Mouse (Mus musculus) midbrain, postnatal 0 days (tissue): Measurements from ENCODE around the gene Sncb. TPM values are rescaled to one million over a fixed set of nuclear protein-coding genes. Genes with fewer than 3 reads are reported as not detected.

Experiments
- ATAC-seq: fragments of 200-750 bp; cut with Nextera tagmentation; 2 replicates; pipeline ENCODE4 v1.8.0; 2017; ENCODE audit warnings: moderate number of reproducible peaks, mild to moderate bottlenecking, moderate TSS enrichment, moderate library complexity; ENCODE audit not compliant: low FRiP score
- DNase-seq: peaks from one replicate; pipeline ENCODE4 v3.0.0-alpha.2; 2015; ENCODE audit warnings: low spot score
- H3K27ac ChIP-seq: fragments of 300-500 bp; sonication (generic); 2 replicates; pipeline ENCODE4 v1.5.1; 2014; ENCODE audit warnings: low read depth, mild to moderate bottlenecking, low read length, mixed read lengths
- H3K27me3 ChIP-seq: fragments of 300-500 bp; sonication (generic); 2 replicates; pipeline ENCODE4 v1.6.1; 2014; ENCODE audit warnings: low read length, control low read depth, mixed read lengths; ENCODE audit not compliant: insufficient read depth
- H3K36me3 ChIP-seq: fragments of 300-500 bp; sonication (generic); 2 replicates; pipeline ENCODE4 v1.6.1; 2014; ENCODE audit warnings: low read length, control low read depth, mixed read lengths; ENCODE audit not compliant: insufficient read depth
- H3K4me1 ChIP-seq: fragments of 300-500 bp; sonication (generic); 2 replicates; pipeline ENCODE4 v1.6.1; 2014; ENCODE audit warnings: mild to moderate bottlenecking, control low read depth, antibody characterized with exemption, low read length, mixed read lengths; ENCODE audit not compliant: insufficient read depth
- H3K4me2 ChIP-seq: fragments of 300-500 bp; sonication (generic); 2 replicates; pipeline ENCODE4 v1.6.1; 2014; ENCODE audit warnings: low read depth, mild to moderate bottlenecking, low read length, mixed read lengths; ENCODE audit not compliant: poor library complexity, severe bottlenecking
- H3K4me3 ChIP-seq: fragments of 300-500 bp; sonication (generic); 2 replicates; pipeline ENCODE4 v1.5.1; 2014; ENCODE audit warnings: low read depth, mild to moderate bottlenecking, low read length, moderate library complexity
- H3K9ac ChIP-seq: fragments of 300-500 bp; sonication (generic); replicated peaks from 2 replicates; pipeline ENCODE4 v1.6.1; 2014; ENCODE audit warnings: mild to moderate bottlenecking, low read length, moderate library complexity, mixed read lengths; ENCODE audit not compliant: poor library complexity, severe bottlenecking
- H3K9me3 ChIP-seq: fragments of 300-500 bp; sonication (generic); 2 replicates; pipeline ENCODE4 v1.6.1; 2016; ENCODE audit warnings: low read length, control low read depth
- CTCF ChIP-seq: IDR thresholded peaks from 2 replicates; pipeline ENCODE4 v1.5.1; 2016; ENCODE audit warnings: antibody characterized with exemption, mild to moderate bottlenecking
- WGBS: fragments of 180-500 bp; shearing (Covaris S2); extraction: QIAGEN DNeasy Blood & Tissue Kit; methylation state at CpG from one replicate; pipeline ENCODE4 v1.1.7; 2014; 5-methylcytosine and 5-hydroxymethylcytosine counted together
- polyA plus RNA-seq: library from polyadenylated mRNA; unstranded; fragments of >200 nt; fragmentation: Nextera tagmentation; extraction: Ambion mirVana; gene quantifications from 2 replicates; pipeline ENCODE4 v1.2.1, GENCODE M21; 2015
- total RNA-seq: library from RNA; depleted of rRNA; stranded (reverse); fragments of >200 nt; gene quantifications from 2 replicates; pipeline ENCODE4 v1.2.3, GENCODE M21; 2014

Gene Sncb
- total and polyA plus RNA-seq, 2 experiments from 2014 or later = 90.6 to 213 TPM

- H3K4me2 ChIP-seq = no peak overlapping the region
- H3K4me3 ChIP-seq = no peak overlapping the region
- WGBS = 57% methylated on average over 10 of the region's 10 CpGs
- H3K27me3 ChIP-seq = no peaks in the 10 kb centered on the region
- no peaks in the 10 kb centered on the region for H3K36me3 ChIP-seq
- H3K9ac ChIP-seq = no peak overlapping the region
- DNase-seq (no peak), ATAC-seq (no peak)
- H3K27ac ChIP-seq = no peak overlapping the region
- TF ChIP-seq CTCF = no peak
- H3K9me3 ChIP-seq = no peaks in the 10 kb centered on the region
- H3K4me1 ChIP-seq = peaks cover 25% of the 10 kb centered on the region
These were observed 13.7 kb downstream of the Sncb start for GRCm38 (mm10) chr13:54752656-54753055.

GRCm38 (mm10) chr13:54750699-54751098 is 15.7 kb downstream of the Sncb start:
- Histone ChIP-seq H3K4me1 (peaks cover 28% of the 10 kb centered on the region), H3K36me3 (no peaks in the 10 kb centered on the region), H3K9me3 (no peaks in the 10 kb centered on the region), H3K27ac (no peak overlapping the region), H3K9ac (no peak overlapping the region), H3K27me3 (no peaks in the 10 kb centered on the region), H3K4me3 (no peak overlapping the region), H3K4me2 (peak overlapping the region; percentile 73; the same call in 1 of the 2 replicates)
- WGBS = 10% methylated on average over 8 of the region's 8 CpGs
- no peak for DNase-seq
- no peak for TF ChIP-seq CTCF
- no peak for ATAC-seq

GRCm38 (mm10) chr13:54749864-54750411 is 16.5 kb downstream of the Sncb start, which contains the start of gene Gprin1:
Gene Gprin1, minus strand, starts transcription at chr13:54749874.
- ATAC-seq = peak; percentile 58
- TF ChIP-seq CTCF = no peak
- Histone ChIP-seq H3K36me3 (no peaks in the 10 kb centered on the region), H3K9ac (peak within 1 kb of the TSS; percentile 84), H3K4me1 (peaks cover 23% of the 10 kb centered on the region), H3K4me2 (peak within 1 kb of the TSS; percentile 73), H3K9me3 (no peaks in the 10 kb centered on the region), H3K27me3 (no peaks in the 10 kb centered on the region), H3K27ac (peak within 1 kb of the TSS; percentile 87), H3K4me3 (peak within 1 kb of the TSS; percentile 65)
- peak; percentile 56 for DNase-seq
- 4% methylated on average over 27 of the region's 29 CpGs for WGBS

DNA sequence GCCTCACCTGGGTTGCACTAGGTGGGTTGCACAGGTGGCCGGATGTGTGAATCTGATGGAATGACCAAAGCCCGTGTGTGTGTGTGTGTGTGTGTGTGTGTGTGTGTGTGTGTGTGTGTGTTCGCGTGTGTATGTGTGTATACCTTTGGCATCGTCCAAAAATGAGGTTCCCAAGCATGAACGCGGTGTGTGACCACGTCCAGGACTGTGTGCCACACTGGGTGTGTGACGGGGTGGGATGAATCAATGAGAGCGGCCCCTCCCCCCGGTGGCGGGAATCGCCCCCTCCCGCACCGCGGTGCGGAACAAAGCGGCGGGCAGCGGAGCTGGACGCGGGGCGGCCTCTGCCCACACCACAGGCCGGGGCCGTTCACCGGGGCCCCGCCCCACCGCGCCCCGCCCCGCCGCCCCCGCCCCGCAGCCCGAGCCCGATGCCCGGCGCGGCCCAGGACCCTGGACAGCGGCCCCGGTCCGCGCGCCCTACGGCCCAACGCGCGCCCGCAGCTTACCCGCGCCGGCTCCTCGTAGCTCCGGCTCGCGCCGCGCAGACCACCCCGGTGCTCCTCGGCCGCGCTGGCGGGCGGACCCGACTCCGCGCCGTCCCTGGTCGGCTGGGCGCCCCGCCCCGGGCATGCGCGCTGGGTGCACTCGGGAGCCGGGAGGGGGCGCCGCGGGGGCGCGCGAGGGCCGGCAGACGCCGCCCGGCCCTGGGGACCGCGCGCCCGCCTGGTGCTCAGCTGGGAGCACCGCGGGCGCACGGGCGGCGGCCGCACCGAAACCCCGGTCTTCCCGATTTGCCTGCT is 17.1 kb downstream of the Sncb start:
- H3K27me3 ChIP-seq = no peaks in the 10 kb centered on the region
- DNase-seq (peak; percentile 86), ATAC-seq (peak; percentile 81)
- peak overlapping the region; percentile 87 for H3K27ac ChIP-seq
- peak overlapping the region; percentile 73 for H3K4me2 ChIP-seq
- TF ChIP-seq CTCF = no peak
- 3% methylated on average over 19 of the region's 100 CpGs for WGBS
- no peaks in the 10 kb centered on the region for H3K36me3 ChIP-seq
- H3K9ac ChIP-seq = peak overlapping the region; percentile 84
- no peaks in the 10 kb centered on the region for H3K9me3 ChIP-seq
- H3K4me1 ChIP-seq = peaks cover 18% of the 10 kb centered on the region
- peak overlapping the region; percentile 65 for H3K4me3 ChIP-seq

- Histone ChIP-seq H3K27ac (peak overlapping the region; percentile 87), H3K36me3 (no peaks in the 10 kb centered on the region), H3K9me3 (no peaks in the 10 kb centered on the region), H3K9ac (peak overlapping the region; percentile 84), H3K27me3 (no peaks in the 10 kb centered on the region), H3K4me2 (peak overlapping the region; percentile 73), H3K4me3 (peak overlapping the region; percentile 65), H3K4me1 (peaks cover 18% of the 10 kb centered on the region)
- ATAC-seq (peak; percentile 36), DNase-seq (no peak)
- TF ChIP-seq CTCF = no peak
- WGBS = 23% methylated on average over 10 of the region's 10 CpGs
These were observed 17.7 kb downstream of the Sncb start for GRCm38 (mm10) chr13:54748721-54749060.

GRCm38 (mm10) chr13:54748190-54748589 is 18.2 kb downstream of the Sncb start:
- peaks cover 18% of the 10 kb centered on the region for H3K4me1 ChIP-seq
- H3K4me2 ChIP-seq = peak overlapping the region; percentile 73
- no peak for ATAC-seq
- no peaks in the 10 kb centered on the region for H3K27me3 ChIP-seq
- TF ChIP-seq CTCF = no peak
- 76% methylated on average over 8 of the region's 8 CpGs for WGBS
- peak overlapping the region; percentile 65 for H3K4me3 ChIP-seq
- H3K36me3 ChIP-seq = no peaks in the 10 kb centered on the region
- H3K9me3 ChIP-seq = no peaks in the 10 kb centered on the region
- H3K9ac ChIP-seq = peak overlapping the region; percentile 84
- DNase-seq = no peak
- peak overlapping the region; percentile 87 for H3K27ac ChIP-seq
